Mouse (Mus musculus) liver, postnatal 0 days (tissue): ENCODE measurements around the gene Sorbs1.

Experiments used
- CTCF ChIP-seq: sonication (generic); IDR thresholded peaks from 2 replicates; pipeline ENCODE4 v1.5.1; 2016; ENCODE audit warnings: antibody characterized with exemption, low read depth
- EP300 ChIP-seq: IDR thresholded peaks from 2 replicates; pipeline ENCODE4 v1.6.1; 2016; ENCODE audit warnings: antibody characterized with exemption, low read depth, mild to moderate bottlenecking

DNA sequence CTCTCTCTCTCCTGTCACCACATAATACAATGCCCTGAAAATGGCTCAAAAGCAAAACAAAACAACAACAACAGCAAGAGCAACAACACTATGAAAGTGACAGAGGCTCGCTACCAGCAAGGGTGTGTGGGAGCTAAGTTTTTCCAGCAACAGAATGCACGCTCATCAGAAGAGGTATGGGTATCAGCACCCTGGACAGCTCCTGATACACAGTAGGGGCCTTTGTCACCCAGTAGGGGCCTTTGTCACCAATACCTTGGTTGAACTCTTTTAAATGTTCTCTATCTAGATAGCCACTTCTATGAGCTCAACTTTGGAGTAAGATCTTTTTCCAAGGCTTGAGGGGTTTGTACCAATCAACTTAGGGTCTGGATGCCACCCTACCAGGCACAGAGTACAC lies 138.9 kb downstream of the Sorbs1 start:
- TF ChIP-seq CTCF (no peak), EP300 (no peak)
